Mouse (Mus musculus): ENCODE data around the gene Gm43191. TPM values are rescaled to one million over a fixed set of nuclear protein-coding genes. Genes with fewer than 3 reads are reported as not detected.
A peak's percentile ranks its signal among the peaks of the same experiment; 100 is the strongest.

The Gm43191 gene
- polyA plus RNA-seq (2015; fragmentation: Nextera tagmentation; extraction: Ambion mirVana): not detected in 2 replicates

DNA sequence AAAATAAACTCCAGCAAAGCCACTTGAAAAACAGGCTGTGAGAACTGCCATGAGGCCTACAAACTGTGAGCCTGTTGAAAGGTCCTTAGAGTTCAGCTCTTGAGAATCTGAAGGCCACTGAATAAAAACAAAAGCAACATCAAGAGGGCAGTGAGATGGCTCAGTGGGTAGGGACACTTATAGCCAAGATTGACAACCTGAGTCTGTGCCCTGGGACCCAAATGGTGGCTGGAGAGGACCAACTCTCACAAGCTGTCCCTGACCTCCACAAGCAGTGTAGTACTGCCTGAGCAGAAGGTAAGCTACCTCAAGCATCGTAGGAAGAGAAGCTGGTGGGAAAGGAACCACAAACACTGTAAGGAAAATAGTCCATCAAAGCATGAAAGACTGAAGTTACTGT is at the start of gene Gm43191:
TSS of gene Gm43191 (minus strand) at position 101 of the 400 bp plus-strand sequence.
- no peak within 1 kb of the TSS for H3K4me2 ChIP-seq
- H3K27me3 ChIP-seq: no peaks in the 10 kb centered on the region
- H3K4me3 ChIP-seq: no peak within 1 kb of the TSS
- H3K36me3 ChIP-seq: peaks cover 14% of the 10 kb centered on the region; the same call in 1 of the 2 replicates
- no peak for ATAC-seq (replicated peaks; ENCODE audit: insufficient number of reproducible peaks, insufficient read depth, low FRiP score, low read depth)
- no peak within 1 kb of the TSS for H3K27ac ChIP-seq
- no peak within 1 kb of the TSS for H3K9ac ChIP-seq
- no peaks in the 10 kb centered on the region for H3K4me1 ChIP-seq (replicated peaks)
- no peaks in the 10 kb centered on the region for H3K9me3 ChIP-seq (replicated peaks)
- WGBS: 88% methylated on average over 1 of the region's 1 CpGs

DNA sequence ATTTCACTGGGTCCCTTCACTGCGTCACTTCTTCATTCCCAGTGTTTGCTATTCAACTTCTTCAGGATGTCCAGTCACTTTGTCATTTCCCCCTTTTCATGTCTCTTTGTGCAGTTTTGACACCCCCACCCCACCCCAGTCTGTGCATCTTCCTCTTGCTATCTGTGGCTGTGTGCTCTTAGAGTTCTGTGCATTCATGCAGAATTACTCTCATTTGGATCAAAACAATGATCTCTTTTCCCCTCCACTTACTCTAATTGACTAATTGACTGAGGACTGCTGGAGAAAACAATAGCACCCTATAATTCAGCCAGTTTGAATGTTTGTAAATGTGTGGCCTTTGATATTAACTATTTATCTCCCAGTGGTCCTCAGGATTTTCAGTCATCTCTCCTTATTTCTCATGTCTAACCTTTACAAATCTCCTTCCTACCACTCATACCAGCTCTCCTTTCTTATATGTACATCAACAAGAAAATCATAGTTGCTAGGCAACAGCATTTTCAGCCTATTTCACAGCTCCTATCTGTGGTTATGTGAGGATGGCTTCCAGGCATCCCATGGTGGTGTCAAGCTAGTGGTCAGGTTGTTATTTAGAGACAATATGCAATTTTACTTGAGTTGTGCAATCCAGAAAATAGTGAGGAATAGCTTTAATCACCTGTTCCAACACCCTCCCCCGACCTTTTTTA is 48.6 kb upstream of the Gm43191 start:
- H3K4me3 ChIP-seq: no peak overlapping the region
- no peak overlapping the region for H3K4me2 ChIP-seq
- H3K27ac ChIP-seq: no peak overlapping the region
- no peaks in the 10 kb centered on the region for H3K36me3 ChIP-seq
- H3K4me1 ChIP-seq (replicated peaks): peaks cover 5% of the 10 kb centered on the region
- WGBS: 55% methylated on average over 2 of the region's 2 CpGs
- H3K9me3 ChIP-seq (replicated peaks): no peaks in the 10 kb centered on the region
- H3K27me3 ChIP-seq: no peaks in the 10 kb centered on the region
- ATAC-seq (replicated peaks; ENCODE audit: insufficient number of reproducible peaks, insufficient read depth, low FRiP score, low read depth): no peak
- H3K9ac ChIP-seq: no peak overlapping the region

DNA sequence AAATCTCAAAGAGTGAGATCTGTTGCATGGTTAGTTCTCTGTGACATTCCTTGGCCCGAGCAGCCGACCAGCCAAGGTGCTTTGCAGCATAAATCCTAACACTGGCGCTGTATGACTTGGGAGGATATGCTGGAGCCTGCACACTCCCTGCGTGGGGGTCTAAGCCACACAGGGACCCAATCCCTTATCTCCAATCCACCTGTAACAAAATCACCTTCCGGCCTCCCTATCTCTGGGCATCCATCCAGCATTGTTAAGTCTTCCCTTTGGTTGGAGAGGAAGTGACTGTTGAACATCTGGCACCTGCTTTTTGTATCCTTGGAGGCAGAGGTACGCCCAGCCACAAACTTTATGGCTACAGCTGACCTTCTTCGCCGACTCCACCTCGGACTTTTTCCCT is 45.7 kb upstream of the Gm43191 start:
- WGBS: 42% methylated on average over 9 of the region's 9 CpGs
- no peak overlapping the region for H3K9ac ChIP-seq
- H3K4me2 ChIP-seq: peak overlapping the region; percentile 4; the same call in 1 of the 2 replicates
- no peaks in the 10 kb centered on the region for H3K27me3 ChIP-seq
- no peaks in the 10 kb centered on the region for H3K36me3 ChIP-seq
- no peak overlapping the region for H3K4me3 ChIP-seq
- peaks cover 5% of the 10 kb centered on the region for H3K4me1 ChIP-seq (replicated peaks)
- H3K9me3 ChIP-seq (replicated peaks): no peaks in the 10 kb centered on the region
- H3K27ac ChIP-seq: no peak overlapping the region
- ATAC-seq (replicated peaks; ENCODE audit: insufficient number of reproducible peaks, insufficient read depth, low FRiP score, low read depth): 0 out of 2 replicates have a peak, but pooled peaks have one; percentile 47

DNA sequence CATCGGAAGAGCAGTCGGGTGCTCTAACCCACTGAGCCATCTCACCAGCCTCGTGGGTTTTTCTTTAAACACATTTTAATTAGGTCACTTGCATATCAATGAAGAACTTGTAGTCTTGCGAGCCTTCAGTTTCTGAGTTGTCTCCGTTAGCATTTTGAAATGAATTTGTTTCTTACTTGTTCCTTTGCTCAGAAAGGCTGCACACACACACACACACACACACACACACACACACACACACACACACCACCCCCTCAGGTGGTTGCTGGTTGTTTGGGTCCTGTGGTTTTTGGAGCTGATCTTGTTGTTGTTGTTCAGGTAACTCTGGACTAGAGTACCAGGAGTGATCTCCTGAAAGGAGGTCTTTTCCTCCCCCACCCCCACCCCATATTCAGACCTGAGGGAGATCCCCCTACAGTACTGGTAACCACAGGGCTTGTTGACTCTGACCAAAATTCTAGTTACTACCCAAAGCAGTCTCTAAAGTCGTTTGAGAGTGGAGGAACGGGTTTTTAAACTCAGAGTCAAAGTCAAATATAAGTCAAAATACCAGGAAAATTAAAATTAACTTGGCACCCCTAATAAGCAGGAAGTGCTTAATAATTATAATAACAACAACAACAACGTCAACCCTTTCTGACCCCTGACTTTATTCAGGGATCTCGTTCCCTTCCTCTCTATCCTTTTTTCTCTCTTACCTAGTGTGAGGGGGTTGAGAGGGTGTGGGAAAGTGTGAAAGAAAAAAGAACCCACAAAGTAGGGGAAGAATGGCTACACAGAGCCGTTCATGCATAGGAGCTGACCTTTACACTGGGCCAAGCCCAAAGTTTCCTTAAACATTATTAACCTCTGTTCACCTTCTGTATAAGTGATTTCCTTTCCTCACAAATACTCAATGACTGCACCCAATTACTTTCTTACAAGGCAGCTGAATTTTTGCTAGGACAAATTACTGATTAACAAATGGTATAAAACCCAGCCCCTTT is 42.7 kb upstream of the Gm43191 start:
- no peak overlapping the region for H3K4me2 ChIP-seq
- no peaks in the 10 kb centered on the region for H3K36me3 ChIP-seq
- 70% methylated on average over 10 of the region's 10 CpGs for WGBS
- no peaks in the 10 kb centered on the region for H3K9me3 ChIP-seq (replicated peaks)
- no peaks in the 10 kb centered on the region for H3K27me3 ChIP-seq
- no peak for ATAC-seq (replicated peaks; ENCODE audit: insufficient number of reproducible peaks, insufficient read depth, low FRiP score, low read depth)
- H3K9ac ChIP-seq: no peak overlapping the region
- peaks cover 5% of the 10 kb centered on the region for H3K4me1 ChIP-seq (replicated peaks)
- no peak overlapping the region for H3K27ac ChIP-seq
- H3K4me3 ChIP-seq: no peak overlapping the region

DNA sequence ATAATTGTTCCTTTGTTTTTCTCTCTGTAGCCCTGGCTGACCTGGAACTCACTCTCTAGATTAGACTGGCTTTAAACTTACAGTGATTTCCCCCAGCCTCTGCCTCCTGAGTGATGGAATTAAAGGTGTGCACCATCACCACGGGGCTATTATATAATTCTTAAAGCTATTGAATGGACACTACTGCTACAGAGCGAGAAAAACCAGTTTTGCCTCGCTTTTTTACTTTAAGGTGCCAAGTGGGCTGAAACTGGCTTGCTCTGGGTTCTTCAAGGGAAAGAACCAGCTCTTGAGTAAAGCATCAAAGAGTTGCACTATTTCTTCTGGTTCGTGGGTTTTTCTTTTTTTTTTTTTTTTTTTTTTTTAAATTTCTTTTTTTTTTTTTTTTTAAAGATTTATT is 41.9 kb upstream of the Gm43191 start:
- H3K36me3 ChIP-seq: no peaks in the 10 kb centered on the region
- no peaks in the 10 kb centered on the region for H3K9me3 ChIP-seq (replicated peaks)
- no peak overlapping the region for H3K4me3 ChIP-seq
- no peak overlapping the region for H3K4me2 ChIP-seq
- H3K27ac ChIP-seq: no peak overlapping the region
- H3K4me1 ChIP-seq (replicated peaks): peaks cover 5% of the 10 kb centered on the region
- no peak for ATAC-seq (replicated peaks; ENCODE audit: insufficient number of reproducible peaks, insufficient read depth, low FRiP score, low read depth)
- WGBS: 69% methylated on average over 4 of the region's 4 CpGs
- H3K27me3 ChIP-seq: no peaks in the 10 kb centered on the region
- H3K9ac ChIP-seq: no peak overlapping the region

DNA sequence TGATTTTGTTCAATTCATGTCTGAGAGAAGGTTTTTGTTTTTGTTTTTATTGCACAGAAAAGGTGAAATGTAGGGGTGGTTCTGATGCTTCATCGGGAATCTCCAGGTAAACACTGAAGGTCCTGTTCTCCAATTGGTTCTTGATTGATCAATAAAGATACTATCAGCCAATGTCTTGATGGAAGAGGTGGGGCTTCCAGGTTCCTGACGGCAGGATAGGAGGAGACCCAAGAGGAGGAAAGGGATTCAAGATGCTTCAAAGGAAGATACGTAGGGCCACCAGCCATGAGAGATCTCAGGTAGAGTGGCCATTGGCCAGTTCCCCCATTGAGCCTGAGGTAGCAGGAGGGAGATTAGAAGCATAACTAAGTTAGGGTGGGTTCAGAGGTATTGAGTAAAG is 37.9 kb upstream of the Gm43191 start:
- no peak for ATAC-seq (replicated peaks; ENCODE audit: insufficient number of reproducible peaks, insufficient read depth, low FRiP score, low read depth)
- Histone ChIP-seq H3K4me3 (no peak overlapping the region), H3K4me1 (replicated peaks) (no peaks in the 10 kb centered on the region), H3K27ac (no peak overlapping the region), H3K27me3 (no peaks in the 10 kb centered on the region), H3K9ac (no peak overlapping the region), H3K9me3 (replicated peaks) (no peaks in the 10 kb centered on the region), H3K4me2 (no peak overlapping the region), H3K36me3 (no peaks in the 10 kb centered on the region)
- WGBS: 49% methylated on average over 3 of the region's 3 CpGs

DNA sequence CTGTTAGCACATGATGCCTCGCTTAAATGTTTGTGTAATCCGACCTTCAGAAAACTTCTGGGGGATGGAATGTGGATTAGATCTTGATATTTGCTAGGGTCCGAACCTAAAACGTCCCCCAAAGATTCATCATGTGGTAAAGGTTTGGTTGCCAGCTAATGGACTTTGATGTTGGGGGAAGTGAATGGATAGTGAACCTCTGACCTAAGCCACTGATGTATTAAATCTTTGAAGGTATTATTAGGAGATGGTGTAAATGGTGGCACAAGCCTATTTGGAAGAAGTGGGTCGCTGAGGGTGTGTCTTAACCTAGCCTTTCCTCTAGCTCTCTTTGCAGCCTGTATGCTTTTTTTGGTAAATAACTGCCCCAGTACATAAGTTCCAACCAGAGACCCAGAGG is 32.0 kb upstream of the Gm43191 start:
- H3K9ac ChIP-seq: peak overlapping the region; percentile 90

DNA sequence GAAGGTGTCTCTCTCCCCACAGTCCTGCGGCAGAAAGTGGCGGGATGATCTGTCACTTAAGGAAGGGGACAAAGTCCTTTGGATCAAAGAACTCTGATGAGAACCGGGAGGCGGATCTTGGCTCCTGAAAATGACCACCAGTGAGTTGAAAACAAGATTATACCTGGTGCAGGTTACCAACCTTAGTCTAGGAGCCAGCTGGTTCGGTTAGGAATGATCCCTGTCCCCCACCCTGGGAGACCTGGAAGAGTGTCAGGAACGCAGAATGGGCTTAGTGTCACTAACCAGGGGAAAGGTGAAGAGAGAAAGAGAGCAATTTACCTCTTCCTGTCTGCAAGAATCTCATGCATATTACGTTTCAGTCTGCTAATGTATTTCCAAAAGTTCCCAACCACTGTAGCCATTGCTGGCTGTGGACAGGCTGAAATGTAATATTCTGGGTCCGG is 31.4 kb upstream of the Gm43191 start, which contains the start of gene Slc35a3:
TSS of gene Slc35a3 (minus strand) at position 396 of the 446 bp plus-strand sequence.
- Histone ChIP-seq H3K36me3 (no peaks in the 10 kb centered on the region), H3K9me3 (replicated peaks) (no peaks in the 10 kb centered on the region), H3K4me3 (peak within 1 kb of the TSS; percentile 83), H3K9ac (peak within 1 kb of the TSS; percentile 90), H3K27ac (peak within 1 kb of the TSS; percentile 79), H3K27me3 (no peaks in the 10 kb centered on the region), H3K4me1 (replicated peaks) (peaks cover 20% of the 10 kb centered on the region), H3K4me2 (peak within 1 kb of the TSS; percentile 84)
- no peak for ATAC-seq (replicated peaks; ENCODE audit: insufficient number of reproducible peaks, insufficient read depth, low FRiP score, low read depth)
- WGBS: 3% methylated on average over 8 of the region's 8 CpGs

More for the DNA sequence above, 32.0 kb upstream of the Gm43191 start:
- no peak overlapping the region for H3K27ac ChIP-seq
- peak overlapping the region; percentile 83 for H3K4me3 ChIP-seq
- no peaks in the 10 kb centered on the region for H3K9me3 ChIP-seq (replicated peaks)
- H3K4me2 ChIP-seq: peak overlapping the region; percentile 84
- no peak for ATAC-seq (replicated peaks; ENCODE audit: insufficient number of reproducible peaks, insufficient read depth, low FRiP score, low read depth)
- WGBS: 31% methylated on average over 5 of the region's 5 CpGs
- peaks cover 20% of the 10 kb centered on the region for H3K4me1 ChIP-seq (replicated peaks)
- no peaks in the 10 kb centered on the region for H3K36me3 ChIP-seq
- no peaks in the 10 kb centered on the region for H3K27me3 ChIP-seq

DNA sequence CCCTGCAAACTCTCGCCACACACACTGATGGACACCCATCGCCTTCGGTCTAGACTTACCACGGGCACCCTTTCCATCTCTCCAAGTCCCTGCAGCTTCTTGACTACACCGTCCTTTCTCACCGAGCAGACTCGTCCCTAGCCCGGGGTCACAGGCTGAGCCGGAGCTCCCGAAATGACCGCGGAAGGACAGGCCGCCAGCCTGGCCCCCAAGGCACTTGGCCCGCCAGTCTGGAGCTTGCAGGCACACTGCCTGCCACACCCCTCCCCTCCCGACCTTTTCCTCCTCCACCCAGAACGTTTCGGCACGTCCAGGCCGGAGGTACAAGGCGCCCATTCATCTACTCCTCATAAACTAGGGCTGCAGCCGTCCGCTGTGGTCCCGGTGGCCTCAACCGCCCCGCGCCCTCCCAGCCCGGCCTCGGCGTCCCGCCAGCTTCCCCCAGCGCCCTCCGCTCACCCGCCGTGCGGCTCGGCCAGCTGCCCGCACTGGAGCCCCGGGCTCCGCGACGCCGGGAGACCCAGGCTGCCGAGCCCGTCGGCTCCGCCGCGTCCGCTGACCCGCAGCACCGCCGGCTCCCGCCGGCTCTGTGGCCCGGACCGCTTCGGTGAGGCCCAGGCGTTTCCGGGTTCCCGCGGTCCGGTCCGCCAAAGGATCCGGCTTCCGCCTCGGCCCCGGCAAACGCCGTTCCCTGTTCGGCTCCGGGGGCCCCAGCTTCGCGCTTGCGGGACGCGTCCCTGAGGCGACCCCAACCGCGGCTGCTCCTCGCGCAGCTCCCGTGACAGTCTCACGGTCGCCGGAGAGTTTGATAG is 30.8 kb upstream of the Gm43191 start:
- WGBS: under 1% methylated on average over 85 of the region's 85 CpGs

DNA sequence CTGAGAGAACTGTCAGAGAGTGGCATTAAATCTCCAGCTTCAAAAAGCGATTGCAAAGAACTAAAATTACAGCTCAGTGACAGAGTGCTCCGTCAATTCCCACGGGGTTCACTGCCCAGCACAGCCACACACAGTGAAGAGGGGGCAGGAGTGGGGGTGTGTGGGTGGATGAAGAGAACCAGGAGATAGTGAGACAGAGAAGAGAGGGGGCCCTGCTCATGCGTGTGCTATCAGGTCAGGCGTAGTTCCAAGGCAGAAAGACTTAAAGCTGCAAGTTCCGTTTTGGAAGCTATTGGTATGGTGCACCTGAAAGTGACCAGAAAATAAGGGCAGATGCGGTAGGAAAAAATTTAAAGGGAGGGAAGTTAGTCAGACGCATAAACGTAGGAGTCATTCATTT is 29.9 kb upstream of the Gm43191 start:
- 28% methylated on average over 9 of the region's 9 CpGs for WGBS
- H3K4me3 ChIP-seq: peak overlapping the region; percentile 83
- no peak for ATAC-seq (replicated peaks; ENCODE audit: insufficient number of reproducible peaks, insufficient read depth, low FRiP score, low read depth)

More for the DNA sequence above, 30.8 kb upstream of the Gm43191 start:
- H3K4me2 ChIP-seq: peak overlapping the region; percentile 84
- no peaks in the 10 kb centered on the region for H3K36me3 ChIP-seq
- no peaks in the 10 kb centered on the region for H3K27me3 ChIP-seq
- no peaks in the 10 kb centered on the region for H3K9me3 ChIP-seq (replicated peaks)
- peak overlapping the region; percentile 79 for H3K27ac ChIP-seq
- H3K4me3 ChIP-seq: peak overlapping the region; percentile 83
- H3K4me1 ChIP-seq (replicated peaks): peaks cover 20% of the 10 kb centered on the region
- H3K9ac ChIP-seq: peak overlapping the region; percentile 90
- peak; percentile 89 for ATAC-seq (replicated peaks; ENCODE audit: insufficient number of reproducible peaks, insufficient read depth, low FRiP score, low read depth)

More for the DNA sequence above, 29.9 kb upstream of the Gm43191 start:
- H3K36me3 ChIP-seq: no peaks in the 10 kb centered on the region
- H3K9me3 ChIP-seq (replicated peaks): no peaks in the 10 kb centered on the region
- H3K4me1 ChIP-seq (replicated peaks): peaks cover 20% of the 10 kb centered on the region
- H3K27me3 ChIP-seq: no peaks in the 10 kb centered on the region
- no peak overlapping the region for H3K27ac ChIP-seq
- H3K4me2 ChIP-seq: peak overlapping the region; percentile 84
- 0 out of 2 replicates have a peak overlapping the region, but pooled peaks have one; percentile 31 for H3K9ac ChIP-seq

All from heart, embryonic 15.5 days (tissue).